Mouse (Mus musculus) neural tube, embryonic 14.5 days (tissue): ENCODE measurements at regions not wholly inside any gene's neighbourhood (a gene's known extent, or its start where the extent isn't known, plus 50 kb on each side); places are given as distances from the start of the nearest gene placed in this dataset.

Experiments
- ATAC-seq: fragments of 200-750 bp; cut with Nextera tagmentation; 2 replicates; pipeline ENCODE4 v1.8.0; 2017; ENCODE audit warnings: low read depth, mild to moderate bottlenecking, moderate TSS enrichment, moderate library complexity
- H3K27ac ChIP-seq: fragments of 300-500 bp; sonication (generic); 2 replicates; pipeline ENCODE4 v1.5.1; 2014; ENCODE audit warnings: low read depth, mild to moderate bottlenecking, control low read depth, low read length, moderate library complexity, mixed read lengths
- H3K27me3 ChIP-seq: fragments of 300-500 bp; sonication (generic); 2 replicates; pipeline ENCODE4 v1.6.1; 2014; ENCODE audit warnings: low read length; ENCODE audit not compliant: control insufficient read depth, insufficient read depth
- H3K36me3 ChIP-seq: fragments of 300-500 bp; sonication (generic); 2 replicates; pipeline ENCODE4 v1.6.1; 2014; ENCODE audit warnings: low read length, mixed read lengths; ENCODE audit not compliant: control insufficient read depth, insufficient read depth
- H3K4me1 ChIP-seq: fragments of 300-500 bp; sonication (generic); 2 replicates; pipeline ENCODE4 v1.6.1; 2014; ENCODE audit warnings: low read length; ENCODE audit not compliant: control insufficient read depth, insufficient read depth
- H3K4me2 ChIP-seq: fragments of 300-500 bp; sonication (generic); 2 replicates; pipeline ENCODE4 v1.6.1; 2014; ENCODE audit warnings: mild to moderate bottlenecking, low read depth, low read length, control low read depth
- H3K4me3 ChIP-seq: fragments of 300-500 bp; sonication (generic); 2 replicates; pipeline ENCODE4 v1.5.1; 2014; ENCODE audit warnings: low read depth, low read length, control low read depth, mixed read lengths
- H3K9ac ChIP-seq: fragments of 300-500 bp; sonication (generic); replicated peaks from 2 replicates; pipeline ENCODE4 v1.6.1; 2014; ENCODE audit warnings: low read depth, mild to moderate bottlenecking, control low read depth, low read length, mixed read lengths
- H3K9me3 ChIP-seq: fragments of 300-500 bp; sonication (generic); 2 replicates; pipeline ENCODE4 v1.6.1; 2016; ENCODE audit warnings: low read length; ENCODE audit not compliant: control insufficient read depth
- WGBS: fragments of 180-500 bp; shearing (Covaris S2); extraction: QIAGEN DNeasy Blood & Tissue Kit; methylation state at CpG from one replicate; pipeline ENCODE4 v1.1.7; 2014; 5-methylcytosine and 5-hydroxymethylcytosine counted together

- Histone ChIP-seq H3K27ac (no peak overlapping the region), H3K27me3 (no peaks in the 10 kb centered on the region), H3K9ac (no peak overlapping the region), H3K4me1 (no peaks in the 10 kb centered on the region), H3K36me3 (no peaks in the 10 kb centered on the region), H3K9me3 (no peaks in the 10 kb centered on the region), H3K4me3 (no peak overlapping the region), H3K4me2 (no peak overlapping the region)
- ATAC-seq, result no peak
- 95% methylated on average over 1 of the region's 1 CpGs for WGBS
Measured at GRCm38 (mm10) chr7:129906131-129906530, 314.5 kb downstream of the Wdr11 start.

- Histone ChIP-seq H3K4me2 (no peak overlapping the region), H3K4me1 (no peaks in the 10 kb centered on the region), H3K9ac (no peak overlapping the region), H3K36me3 (no peaks in the 10 kb centered on the region), H3K27ac (no peak overlapping the region), H3K9me3 (no peaks in the 10 kb centered on the region), H3K4me3 (no peak overlapping the region), H3K27me3 (no peaks in the 10 kb centered on the region)
- no peak for ATAC-seq
- 92% methylated on average over 5 of the region's 5 CpGs for WGBS
Measured at GRCm38 (mm10) chr7:129908826-129909225, 317.2 kb downstream of the Wdr11 start.

- Histone ChIP-seq H3K4me1 (no peaks in the 10 kb centered on the region), H3K4me3 (no peak overlapping the region), H3K36me3 (no peaks in the 10 kb centered on the region), H3K27ac (no peak overlapping the region), H3K4me2 (no peak overlapping the region), H3K9me3 (no peaks in the 10 kb centered on the region), H3K9ac (no peak overlapping the region), H3K27me3 (no peaks in the 10 kb centered on the region)
- WGBS, result 83% methylated on average over 1 of the region's 1 CpGs
- ATAC-seq, result no peak
Measured at GRCm38 (mm10) chr7:129909730-129910129, 318.1 kb downstream of the Wdr11 start.

GRCm38 (mm10) chr7:129910826-129911225 lies 319.2 kb downstream of the Wdr11 start:
- no peaks in the 10 kb centered on the region for H3K36me3 ChIP-seq
- ATAC-seq, result no peak
- no peak overlapping the region for H3K9ac ChIP-seq
- H3K4me2 ChIP-seq, result no peak overlapping the region
- no peaks in the 10 kb centered on the region for H3K4me1 ChIP-seq
- no peak overlapping the region for H3K27ac ChIP-seq
- no peaks in the 10 kb centered on the region for H3K27me3 ChIP-seq
- 90% methylated on average over 3 of the region's 3 CpGs for WGBS
- no peaks in the 10 kb centered on the region for H3K9me3 ChIP-seq
- H3K4me3 ChIP-seq, result no peak overlapping the region

- no peaks in the 10 kb centered on the region for H3K27me3 ChIP-seq
- WGBS, result 96% methylated on average over 6 of the region's 6 CpGs
- H3K9me3 ChIP-seq, result no peaks in the 10 kb centered on the region
- no peak for ATAC-seq
- no peak overlapping the region for H3K9ac ChIP-seq
- no peaks in the 10 kb centered on the region for H3K4me1 ChIP-seq
- no peak overlapping the region for H3K4me2 ChIP-seq
- no peak overlapping the region for H3K4me3 ChIP-seq
- no peaks in the 10 kb centered on the region for H3K36me3 ChIP-seq
- H3K27ac ChIP-seq, result no peak overlapping the region
Measured at GRCm38 (mm10) chr7:129914871-129915270, 323.2 kb downstream of the Wdr11 start.

- Histone ChIP-seq H3K36me3 (no peaks in the 10 kb centered on the region), H3K4me3 (no peak overlapping the region), H3K4me1 (no peaks in the 10 kb centered on the region), H3K27me3 (no peaks in the 10 kb centered on the region), H3K9me3 (no peaks in the 10 kb centered on the region), H3K4me2 (no peak overlapping the region), H3K9ac (no peak overlapping the region), H3K27ac (no peak overlapping the region)
- ATAC-seq, result no peak; the same call in 1 of the 2 replicates
- 70% methylated on average over 18 of the region's 18 CpGs for WGBS
Measured at GRCm38 (mm10) chr7:129918240-129919200, 326.9 kb downstream of the Wdr11 start.

GRCm38 (mm10) chr7:129922291-129922690 lies 330.6 kb downstream of the Wdr11 start:
- no peak overlapping the region for H3K4me3 ChIP-seq
- no peak overlapping the region for H3K9ac ChIP-seq
- H3K27me3 ChIP-seq, result no peaks in the 10 kb centered on the region
- no peaks in the 10 kb centered on the region for H3K9me3 ChIP-seq
- H3K27ac ChIP-seq, result no peak overlapping the region
- WGBS, result 62% methylated on average over 7 of the region's 7 CpGs
- H3K36me3 ChIP-seq, result no peaks in the 10 kb centered on the region
- no peak for ATAC-seq
- H3K4me1 ChIP-seq, result no peaks in the 10 kb centered on the region
- H3K4me2 ChIP-seq, result no peak overlapping the region

- Histone ChIP-seq H3K27me3 (no peaks in the 10 kb centered on the region), H3K9ac (no peak overlapping the region), H3K27ac (no peak overlapping the region), H3K36me3 (no peaks in the 10 kb centered on the region), H3K4me1 (no peaks in the 10 kb centered on the region), H3K4me2 (no peak overlapping the region), H3K9me3 (no peaks in the 10 kb centered on the region), H3K4me3 (no peak overlapping the region)
- ATAC-seq, result no peak
- 76% methylated on average over 6 of the region's 6 CpGs for WGBS
Measured at GRCm38 (mm10) chr7:129936731-129937130, 345.1 kb downstream of the Wdr11 start.

GRCm38 (mm10) chr7:129937715-129938114 lies 346.1 kb downstream of the Wdr11 start:
- 95% methylated on average over 6 of the region's 6 CpGs for WGBS
- Histone ChIP-seq H3K4me1 (no peaks in the 10 kb centered on the region), H3K4me3 (no peak overlapping the region), H3K36me3 (no peaks in the 10 kb centered on the region), H3K9me3 (no peaks in the 10 kb centered on the region), H3K27ac (no peak overlapping the region), H3K4me2 (no peak overlapping the region), H3K27me3 (no peaks in the 10 kb centered on the region), H3K9ac (no peak overlapping the region)
- ATAC-seq, result no peak
